Mouse (Mus musculus) heart, embryonic 13.5 days (tissue): ENCODE measurements around the gene Dgki. TPM values are rescaled to one million over a fixed set of nuclear protein-coding genes. Genes with fewer than 3 reads are reported as not detected.

Experiments used
- ATAC-seq: fragments of 200-750 bp; cut with Nextera tagmentation; 2 replicates; pipeline ENCODE4 v1.8.0; 2017; ENCODE audit warnings: moderate TSS enrichment; ENCODE audit not compliant: insufficient number of reproducible peaks, low FRiP score, low TSS enrichment; ENCODE audit errors: extremely low read depth
- H3K27ac ChIP-seq: fragments of 300-500 bp; sonication (generic); replicated peaks from 2 replicates; pipeline ENCODE4 v1.5.1; 2015; ENCODE audit warnings: moderate library complexity, mild to moderate bottlenecking, inconsistent platforms
- H3K27me3 ChIP-seq: fragments of 300-500 bp; sonication (generic); replicated peaks from 2 replicates; pipeline ENCODE4 v1.6.1; 2015; ENCODE audit warnings: mild to moderate bottlenecking, inconsistent platforms
- H3K36me3 ChIP-seq: fragments of 300-500 bp; sonication (generic); 2 replicates; pipeline ENCODE4 v1.6.1; 2015; ENCODE audit warnings: mild to moderate bottlenecking, inconsistent platforms
- H3K4me1 ChIP-seq: fragments of 300-500 bp; sonication (generic); 2 replicates; pipeline ENCODE4 v1.6.1; 2015; ENCODE audit warnings: inconsistent platforms
- H3K4me2 ChIP-seq: fragments of 300-500 bp; sonication (generic); 2 replicates; pipeline ENCODE4 v1.6.1; 2015; ENCODE audit warnings: inconsistent platforms, mild to moderate bottlenecking, moderate library complexity
- H3K4me3 ChIP-seq: fragments of 300-500 bp; sonication (generic); 2 replicates; pipeline ENCODE4 v1.5.1; 2015; ENCODE audit warnings: moderate library complexity, mild to moderate bottlenecking, inconsistent platforms
- H3K9ac ChIP-seq: fragments of 300-500 bp; sonication (generic); 2 replicates; pipeline ENCODE4 v1.6.1; 2015; ENCODE audit warnings: inconsistent platforms, mild to moderate bottlenecking, moderate library complexity
- H3K9me3 ChIP-seq: fragments of 300-500 bp; sonication (generic); 2 replicates; pipeline ENCODE4 v1.6.1; 2016; ENCODE audit warnings: inconsistent platforms
- WGBS: fragments of 180-500 bp; shearing (Covaris S2); methylation state at CpG from one replicate; pipeline ENCODE4 v1.1.7; 2015; ENCODE audit warnings: mixed read lengths; 5-methylcytosine and 5-hydroxymethylcytosine counted together
- polyA plus RNA-seq: library from polyadenylated mRNA; unstranded; fragments of >200 nt; fragmentation: Nextera tagmentation; extraction: Ambion mirVana; gene quantifications from 2 replicates; pipeline ENCODE4 v1.2.1, GENCODE M21; 2015

Dgki gene
- polyA plus RNA-seq, 1 experiment from 2014 or later, result 0.63 TPM

DNA sequence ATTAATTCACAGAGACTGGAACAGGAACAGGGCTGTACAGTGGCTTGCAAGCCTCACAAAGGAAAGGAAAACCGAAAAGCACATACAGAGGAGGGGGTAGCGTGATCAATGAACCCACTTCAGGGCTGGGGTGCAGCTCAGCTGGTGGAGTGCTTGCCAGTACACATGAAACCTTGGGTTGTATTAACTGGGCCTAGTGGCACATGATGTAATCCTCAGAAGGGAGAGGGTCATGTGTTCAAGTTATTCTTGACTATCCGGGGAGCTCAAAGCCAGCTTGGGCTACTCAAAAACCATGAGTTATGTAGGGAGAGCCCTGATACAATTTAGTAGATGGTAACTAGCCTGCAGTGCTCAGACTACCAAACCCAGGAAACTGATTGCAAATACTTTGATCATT lies 244.3 kb downstream of the Dgki start:
- no peaks in the 10 kb centered on the region for H3K27me3 ChIP-seq
- H3K36me3 ChIP-seq, result no peaks in the 10 kb centered on the region
- WGBS, result 62% methylated on average over 3 of the region's 3 CpGs
- no peak overlapping the region for H3K27ac ChIP-seq
- no peak for ATAC-seq
- no peaks in the 10 kb centered on the region for H3K9me3 ChIP-seq
- peaks cover 14% of the 10 kb centered on the region; the same call in 1 of the 2 replicates for H3K4me1 ChIP-seq
- no peak overlapping the region for H3K4me2 ChIP-seq
- no peak overlapping the region for H3K9ac ChIP-seq
- no peak overlapping the region for H3K4me3 ChIP-seq

DNA sequence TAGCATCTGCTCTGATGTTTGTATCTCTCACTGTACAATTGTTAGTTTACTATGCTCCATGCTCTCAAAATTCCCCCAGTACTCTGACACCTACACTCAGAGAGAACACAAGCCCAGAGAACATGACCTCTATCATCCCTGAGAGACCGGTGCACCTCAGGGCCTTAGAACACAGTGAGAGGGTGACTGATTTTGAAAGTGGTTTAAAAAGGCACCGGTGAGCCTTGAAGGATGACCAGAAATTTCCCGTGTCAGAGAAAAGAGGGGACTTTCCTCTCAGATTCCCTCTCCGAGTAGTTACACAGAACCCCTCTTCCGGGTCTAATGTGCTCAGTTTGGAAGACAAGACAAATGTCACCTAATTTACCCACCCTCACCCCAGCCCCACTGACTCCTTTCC lies 244.9 kb downstream of the Dgki start:
- Histone ChIP-seq H3K36me3 (no peaks in the 10 kb centered on the region), H3K27ac (no peak overlapping the region), H3K4me2 (no peak overlapping the region), H3K4me3 (no peak overlapping the region), H3K9me3 (no peaks in the 10 kb centered on the region), H3K9ac (no peak overlapping the region), H3K27me3 (no peaks in the 10 kb centered on the region), H3K4me1 (peaks cover 14% of the 10 kb centered on the region; the same call in 1 of the 2 replicates)
- WGBS, result 57% methylated on average over 5 of the region's 5 CpGs
- ATAC-seq, result no peak

DNA sequence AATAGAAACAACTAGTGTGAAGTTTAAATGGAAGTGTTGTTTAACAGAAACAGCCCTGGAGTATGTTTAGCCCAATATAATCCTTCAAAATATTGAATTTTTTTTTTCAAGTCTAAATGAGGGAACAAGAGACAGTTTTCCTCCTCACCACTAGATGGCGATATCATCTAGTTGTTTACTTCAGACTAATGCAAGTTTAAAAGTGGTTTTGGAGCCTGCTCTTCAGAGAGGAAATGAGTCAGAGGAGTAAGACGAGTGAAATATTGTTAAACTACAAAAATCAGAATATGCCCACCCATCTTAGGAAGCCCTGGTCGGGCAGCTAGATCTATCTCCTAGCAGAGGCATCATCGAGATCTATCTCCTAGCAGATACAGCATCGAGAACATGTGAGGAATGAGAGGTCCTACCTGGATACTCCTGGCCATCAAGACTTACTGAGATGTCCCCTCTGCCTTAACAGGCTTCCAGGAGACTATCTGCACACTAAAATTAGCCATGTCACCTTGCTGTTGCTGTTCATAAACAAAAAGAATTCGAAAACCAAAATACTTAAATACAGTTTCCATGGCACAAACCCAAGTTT lies 245.5 kb downstream of the Dgki start:
- ATAC-seq, result no peak
- Histone ChIP-seq H3K4me1 (peaks cover 14% of the 10 kb centered on the region; the same call in 1 of the 2 replicates), H3K27me3 (no peaks in the 10 kb centered on the region)

DNA sequence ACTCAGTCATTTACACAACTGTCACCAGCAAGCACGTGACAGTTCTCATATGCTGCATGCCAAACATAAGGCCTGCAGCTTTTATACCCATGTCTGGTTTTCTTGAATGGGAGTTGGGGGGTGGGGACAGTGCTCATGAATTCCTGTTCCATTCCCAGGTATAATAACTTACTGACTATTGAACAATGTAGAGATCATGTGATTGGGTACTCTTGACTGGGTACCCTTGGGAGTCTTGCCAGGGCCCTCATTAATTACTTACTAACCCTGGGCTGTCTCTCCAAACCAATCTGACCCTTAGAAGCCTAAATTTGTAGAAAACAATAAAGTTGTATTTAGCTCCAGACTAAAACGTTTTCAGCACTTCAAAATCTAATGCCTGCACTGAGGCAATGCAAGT lies 246.6 kb downstream of the Dgki start:
- Histone ChIP-seq H3K4me1 (peaks cover 14% of the 10 kb centered on the region; the same call in 1 of the 2 replicates), H3K9ac (no peak overlapping the region), H3K4me2 (no peak overlapping the region), H3K4me3 (no peak overlapping the region), H3K9me3 (no peaks in the 10 kb centered on the region), H3K27me3 (no peaks in the 10 kb centered on the region), H3K27ac (no peak overlapping the region), H3K36me3 (no peaks in the 10 kb centered on the region)
- ATAC-seq, result no peak
- WGBS, result 52% methylated on average over 2 of the region's 2 CpGs

More for the DNA sequence above, 245.5 kb downstream of the Dgki start:
- Histone ChIP-seq H3K9ac (no peak overlapping the region), H3K36me3 (no peaks in the 10 kb centered on the region), H3K4me2 (peak overlapping the region; percentile 20; the same call in 1 of the 2 replicates), H3K9me3 (no peaks in the 10 kb centered on the region), H3K27ac (no peak overlapping the region), H3K4me3 (no peak overlapping the region)
- WGBS, result 40% methylated on average over 6 of the region's 6 CpGs

DNA sequence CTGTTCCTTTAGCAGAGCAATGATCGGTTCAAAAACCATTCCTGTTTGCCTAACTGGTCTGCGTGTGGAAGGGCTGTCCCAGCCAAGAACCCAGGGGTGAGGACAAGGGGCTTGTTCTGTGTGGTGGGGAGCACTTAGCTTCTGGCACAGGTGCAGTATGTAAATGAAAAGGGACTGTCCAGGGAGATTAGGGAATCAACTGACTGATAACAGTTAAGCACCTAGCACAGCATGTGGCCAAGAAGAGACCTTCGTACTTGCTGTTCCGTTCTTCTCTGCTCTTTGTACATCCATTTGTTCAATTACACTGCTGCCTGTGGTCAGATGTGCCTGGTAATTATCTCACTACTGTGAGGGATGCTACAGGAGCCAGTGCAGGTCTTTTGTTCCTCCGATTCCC lies 248.3 kb downstream of the Dgki start:
- Histone ChIP-seq H3K4me1 (peaks cover 14% of the 10 kb centered on the region; the same call in 1 of the 2 replicates), H3K27ac (no peak overlapping the region), H3K4me2 (no peak overlapping the region), H3K9ac (no peak overlapping the region), H3K36me3 (no peaks in the 10 kb centered on the region), H3K27me3 (no peaks in the 10 kb centered on the region), H3K9me3 (no peaks in the 10 kb centered on the region), H3K4me3 (no peak overlapping the region)
- no peak for ATAC-seq
- 42% methylated on average over 5 of the region's 5 CpGs for WGBS

DNA sequence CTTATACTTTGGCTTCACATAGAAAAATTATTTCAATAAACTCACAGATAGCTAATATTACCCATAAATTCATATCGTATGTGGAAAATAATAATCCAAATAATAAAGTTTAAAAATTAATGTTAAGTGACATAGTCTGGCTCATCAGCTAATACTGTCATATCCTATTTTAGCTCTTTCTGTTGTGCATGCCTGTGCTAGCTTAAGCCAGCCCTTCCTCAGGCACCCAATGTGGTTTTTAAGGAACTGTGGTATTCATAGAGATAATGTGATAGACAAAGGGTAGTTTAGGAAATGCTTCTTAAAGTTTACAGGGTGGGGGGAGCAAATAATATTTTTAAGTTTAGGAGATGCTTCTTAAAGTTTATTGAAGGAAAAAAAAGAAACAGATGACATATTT lies 248.8 kb downstream of the Dgki start:
- H3K9me3 ChIP-seq, result no peaks in the 10 kb centered on the region
- H3K4me2 ChIP-seq, result no peak overlapping the region
- H3K27ac ChIP-seq, result no peak overlapping the region
- peaks cover 14% of the 10 kb centered on the region; the same call in 1 of the 2 replicates for H3K4me1 ChIP-seq
- no peaks in the 10 kb centered on the region for H3K36me3 ChIP-seq
- H3K9ac ChIP-seq, result no peak overlapping the region
- no peak for ATAC-seq
- H3K27me3 ChIP-seq, result no peaks in the 10 kb centered on the region
- no peak overlapping the region for H3K4me3 ChIP-seq
- 83% methylated on average over 1 of the region's 1 CpGs for WGBS

DNA sequence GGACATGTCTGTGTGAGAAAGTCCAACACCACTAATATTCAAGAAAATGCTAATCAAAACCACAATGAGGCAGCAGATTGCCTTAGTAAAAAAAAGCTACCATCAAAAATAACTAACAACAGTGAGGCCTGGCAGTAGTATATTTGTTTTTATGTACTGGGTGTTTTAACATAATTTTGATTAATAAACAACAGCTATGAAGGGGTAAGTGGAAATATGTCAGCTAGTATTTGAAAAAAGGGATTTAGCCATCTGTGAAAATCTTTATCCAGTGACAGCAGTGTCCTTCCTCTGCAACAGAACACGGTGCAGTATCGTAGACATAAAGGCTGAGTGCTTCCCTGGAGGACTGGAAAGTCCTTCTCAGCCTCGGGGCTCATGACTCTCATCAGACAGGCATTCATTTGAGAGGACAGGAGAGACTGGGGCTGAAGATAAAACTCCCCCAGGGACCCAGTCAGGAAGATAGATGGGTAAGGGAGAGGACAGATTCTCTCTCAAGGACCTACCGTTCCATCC lies 252.3 kb downstream of the Dgki start:
- 55% methylated on average over 4 of the region's 4 CpGs for WGBS
- Histone ChIP-seq H3K36me3 (no peaks in the 10 kb centered on the region), H3K9me3 (no peaks in the 10 kb centered on the region), H3K4me3 (no peak overlapping the region), H3K27me3 (no peaks in the 10 kb centered on the region), H3K9ac (no peak overlapping the region), H3K4me1 (peaks cover 8% of the 10 kb centered on the region; the same call in 1 of the 2 replicates), H3K4me2 (no peak overlapping the region), H3K27ac (no peak overlapping the region)
- no peak for ATAC-seq

DNA sequence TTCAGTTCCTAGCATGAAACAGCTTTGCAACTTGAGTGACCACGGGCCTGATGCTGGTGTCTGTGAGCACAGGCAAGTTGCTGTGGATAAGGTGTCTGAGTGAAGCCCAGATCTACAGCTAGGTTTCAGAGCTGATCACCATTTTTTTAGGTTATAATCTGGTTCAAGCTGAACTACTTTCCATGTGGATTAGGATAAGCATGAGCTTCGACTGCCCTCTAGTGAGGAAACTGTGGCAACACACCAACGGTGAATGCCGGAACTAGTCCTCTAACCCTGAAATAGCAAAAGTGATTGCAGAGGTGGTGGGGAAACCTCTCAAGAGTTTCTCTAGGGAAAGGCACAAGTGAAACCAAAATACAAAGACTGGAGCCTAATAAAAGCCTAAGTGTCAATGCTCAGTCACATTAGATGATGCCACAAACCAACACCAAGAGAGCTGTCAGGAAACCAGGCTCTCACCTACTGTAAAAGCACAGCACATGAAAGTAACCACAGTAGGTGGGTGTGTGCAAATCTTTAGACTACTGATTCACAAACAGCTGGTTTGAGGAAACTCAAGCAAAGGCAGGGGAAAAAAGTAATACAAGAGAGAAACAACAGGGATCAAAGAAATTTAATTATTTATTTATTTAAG lies 253.7 kb downstream of the Dgki start:
- Histone ChIP-seq H3K9ac (no peak overlapping the region), H3K4me1 (peaks cover 3% of the 10 kb centered on the region; the same call in 1 of the 2 replicates), H3K9me3 (no peaks in the 10 kb centered on the region), H3K4me3 (no peak overlapping the region), H3K36me3 (no peaks in the 10 kb centered on the region), H3K4me2 (no peak overlapping the region), H3K27me3 (no peaks in the 10 kb centered on the region), H3K27ac (no peak overlapping the region)
- no peak for ATAC-seq
- 20% methylated on average over 4 of the region's 4 CpGs for WGBS

DNA sequence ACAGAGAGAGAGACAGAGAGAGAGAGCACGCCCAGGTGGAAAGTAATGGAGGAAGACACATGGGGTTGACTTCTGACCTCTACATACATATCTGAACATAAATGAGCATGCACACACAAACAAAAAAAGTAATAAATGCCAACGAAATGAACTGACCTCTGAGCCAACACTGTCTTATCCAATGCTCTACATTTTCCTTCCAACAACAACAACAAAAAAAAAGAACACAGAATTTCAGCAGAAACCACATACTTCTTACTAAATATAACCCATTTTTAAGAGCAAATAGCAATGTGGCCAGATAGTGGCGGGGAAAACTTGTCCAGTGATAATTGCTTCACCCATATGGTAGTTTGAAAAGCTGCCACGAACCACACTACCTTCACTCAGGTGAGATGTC lies 255.2 kb downstream of the Dgki start:
- Histone ChIP-seq H3K9me3 (no peaks in the 10 kb centered on the region), H3K27ac (no peak overlapping the region), H3K9ac (no peak overlapping the region), H3K36me3 (no peaks in the 10 kb centered on the region), H3K4me1 (peaks cover 8% of the 10 kb centered on the region), H3K4me3 (no peak overlapping the region), H3K4me2 (no peak overlapping the region), H3K27me3 (no peaks in the 10 kb centered on the region)
- ATAC-seq, result no peak
- WGBS, result 68% methylated on average over 4 of the region's 4 CpGs

DNA sequence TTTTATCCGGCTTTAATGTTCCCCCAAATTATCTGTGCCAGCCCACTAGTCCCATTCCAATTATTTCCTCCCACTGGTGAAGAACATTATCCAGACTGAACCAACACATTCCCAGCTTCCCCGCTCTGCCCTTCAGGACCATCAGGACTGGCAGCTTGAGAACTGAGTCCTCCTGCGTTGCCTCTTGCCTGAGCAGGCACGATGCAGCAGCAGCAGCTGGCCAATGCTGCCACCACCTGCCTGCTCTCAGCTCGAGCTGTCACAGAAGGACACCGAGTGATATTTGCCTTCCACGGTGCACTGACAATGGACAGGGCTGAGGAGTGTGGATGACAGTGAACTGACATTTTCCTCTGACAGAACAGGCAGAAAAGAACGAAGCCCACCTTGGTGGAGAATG lies 261.5 kb downstream of the Dgki start:
- Histone ChIP-seq H3K27me3 (no peaks in the 10 kb centered on the region), H3K4me3 (no peak overlapping the region), H3K9me3 (no peaks in the 10 kb centered on the region), H3K4me2 (no peak overlapping the region), H3K27ac (no peak overlapping the region), H3K4me1 (peaks cover 35% of the 10 kb centered on the region), H3K9ac (no peak overlapping the region), H3K36me3 (no peaks in the 10 kb centered on the region)
- ATAC-seq, result no peak
- 22% methylated on average over 8 of the region's 8 CpGs for WGBS

DNA sequence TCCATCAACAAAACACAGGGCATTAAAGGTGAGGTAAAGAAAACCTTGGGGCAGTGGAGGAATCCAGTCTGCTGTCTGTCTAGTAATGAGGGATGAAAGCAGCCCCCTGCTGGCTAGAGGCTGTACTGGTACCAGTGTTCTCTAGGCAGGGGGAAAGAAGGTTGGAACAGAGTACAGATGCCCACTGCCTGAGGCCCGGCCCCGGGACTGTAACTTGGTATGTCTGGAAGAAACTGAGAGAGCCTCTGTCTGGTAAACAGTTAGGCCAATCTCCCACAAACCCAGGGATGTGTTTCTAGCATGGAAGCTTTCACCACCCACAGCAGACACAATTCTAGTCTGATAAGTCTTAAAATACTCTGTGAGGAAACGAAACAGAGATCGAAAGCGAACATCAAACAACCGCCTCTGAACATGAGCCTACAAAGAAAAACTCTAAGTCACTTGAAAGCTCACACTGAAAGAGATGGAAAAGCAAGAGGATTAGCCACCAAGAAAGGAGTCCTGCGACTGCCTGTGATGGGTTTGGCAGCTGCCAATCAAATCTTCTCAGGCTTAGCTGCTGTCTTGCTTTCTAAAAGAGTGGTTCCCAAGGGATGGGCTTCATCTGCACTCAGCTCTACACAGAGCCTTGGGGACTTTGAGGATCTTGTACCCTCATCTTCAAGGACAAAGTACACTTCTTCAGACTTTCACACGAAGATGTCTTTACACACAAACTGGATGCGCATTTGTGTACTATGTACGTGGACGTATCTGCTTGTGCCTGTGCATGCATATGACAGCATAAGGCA lies 262.7 kb downstream of the Dgki start:
- peak overlapping the region; percentile 35 for H3K4me2 ChIP-seq
- no peak; the same call in 1 of the 2 replicates for ATAC-seq
- H3K27ac ChIP-seq, result peak overlapping the region; percentile 61
- peaks cover 36% of the 10 kb centered on the region for H3K4me1 ChIP-seq
- H3K4me3 ChIP-seq, result 0 out of 2 replicates have a peak overlapping the region, but pooled peaks have one; percentile 17
- H3K9ac ChIP-seq, result no peak overlapping the region
- WGBS, result 55% methylated on average over 11 of the region's 11 CpGs
- no peaks in the 10 kb centered on the region for H3K36me3 ChIP-seq
- H3K27me3 ChIP-seq, result no peaks in the 10 kb centered on the region
- H3K9me3 ChIP-seq, result no peaks in the 10 kb centered on the region
